Mouse (Mus musculus): ENCODE measurements around the gene Sik2. TPM values are rescaled to one million over a fixed set of nuclear protein-coding genes. Genes with fewer than 3 reads are reported as not detected.
A peak's percentile ranks its signal among the peaks of the same experiment; 100 is the strongest.

Gene Sik2
- total and polyA plus RNA-seq, 3 experiments: 7.5 to 12.1 TPM; not detected in 1

GRCm38 (mm10) chr9:50966277-50966676 lies 42.6 kb downstream of the Sik2 start:
- no peaks in the 10 kb centered on the region for H3K27me3 ChIP-seq (ENCODE audit: control insufficient read depth in 1 of 2, insufficient read depth in 2 of 2, low read length in 2 of 2)
- H3K9ac ChIP-seq (ENCODE audit: control insufficient read depth, low read depth, low read length, poor library complexity, severe bottlenecking): no peak overlapping the region
- peaks cover 0 to 39% of the 10 kb centered on the region in 2 experiments; a peak in 2 of 4 replicates for H3K36me3 ChIP-seq (ENCODE audit: control insufficient read depth in 1 of 2, insufficient read depth in 2 of 2, low read length in 2 of 2)
- no peak overlapping the region for H3K4me3 ChIP-seq (ENCODE audit: control insufficient read depth in 1 of 2, insufficient read depth in 1 of 2, low read depth in 2 of 2, low read length in 2 of 2)
- no peak overlapping the region for H3K27ac ChIP-seq (ENCODE audit: control insufficient read depth, low read depth, low read length)
- TF ChIP-seq CHD2 (IDR thresholded peaks at IDR 0.05; ENCODE audit: low read length) (no peak), GABPA (IDR thresholded peaks at IDR 0.05; ENCODE audit: low read depth, low read length) (no peak), MAZ (IDR thresholded peaks at IDR 0.05; ENCODE audit: low read depth, low read length) (no peak), ELF1 (IDR thresholded peaks at IDR 0.05; ENCODE audit: low read depth, low read length) (no peak), MEF2A (IDR thresholded peaks at IDR 0.05; ENCODE audit: extremely low read depth, insufficient replicate concordance, low read depth, low read length, poor library complexity, severe bottlenecking) (no peak), UBTF (IDR thresholded peaks at IDR 0.05; ENCODE audit: borderline replicate concordance, insufficient read depth, low read depth, low read length) (no peak), NELFE (IDR thresholded peaks at IDR 0.05; ENCODE audit: low read depth, low read length) (no peak), ZMIZ1 (IDR thresholded peaks at IDR 0.05; ENCODE audit: low read depth, low read length) (no peak), CHD1 (IDR thresholded peaks at IDR 0.05; ENCODE audit: low read depth, low read length) (no peak), TBP (IDR thresholded peaks at IDR 0.05; ENCODE audit: low read depth, low read length) (no peak), E2F4 (IDR thresholded peaks at IDR 0.05; ENCODE audit: borderline replicate concordance, low read depth, low read length) (no peak), USF2 (IDR thresholded peaks at IDR 0.05; ENCODE audit: borderline replicate concordance in 1 of 2, insufficient read depth in 1 of 2, low read depth in 1 of 2, low read length in 2 of 2) (no peak), RCOR1 (IDR thresholded peaks at IDR 0.05; ENCODE audit: low read depth, low read length) (no peak), GATA1 (IDR thresholded peaks at IDR 0.05; ENCODE audit: low read depth, low read length) (no peak), SIN3A (IDR thresholded peaks at IDR 0.05; ENCODE audit: low read length) (no peak), KAT2A (conservative IDR thresholded peaks at IDR 0.05; ENCODE audit: low read depth, low read length) (no peak), CTCF (IDR thresholded peaks at IDR 0.05 in 2 of 3, conservative IDR thresholded peaks at IDR 0.05 in 1 of 3; ENCODE audit: control insufficient read depth in 1 of 3, insufficient read depth in 1 of 3, low read depth in 2 of 3, low read length in 3 of 3, poor library complexity in 1 of 3, severe bottlenecking in 1 of 3) (no peak), POLR2A (IDR thresholded peaks at IDR 0.05; ENCODE audit: control insufficient read depth in 1 of 2, insufficient read depth in 1 of 2, low read depth in 1 of 2, low read length in 2 of 2, poor library complexity in 1 of 2) (no peak), MXI1 (IDR thresholded peaks at IDR 0.05; ENCODE audit: low read depth, low read length) (no peak)
- H3K79me2 ChIP-seq (ENCODE audit: control insufficient read depth, insufficient read depth, low read length, poor library complexity): peaks cover 6% of the 10 kb centered on the region
- peaks cover 21 to 32% of the 10 kb centered on the region in 2 experiments for H3K4me1 ChIP-seq (ENCODE audit: control insufficient read depth in 1 of 2, insufficient read depth in 2 of 2, low read length in 2 of 2)
- no peaks in the 10 kb centered on the region for H3K9me3 ChIP-seq (replicated peaks; ENCODE audit: insufficient read depth, low read length)
- DNase-seq (ENCODE audit: low read depth, low spot score): no peak

- Histone ChIP-seq H3K4me1 (ENCODE audit: control insufficient read depth in 1 of 2, insufficient read depth in 2 of 2, low read length in 2 of 2) (peaks cover 19 to 24% of the 10 kb centered on the region in 2 experiments), H3K27ac (ENCODE audit: control insufficient read depth, low read depth, low read length) (peak overlapping the region; percentile 57), H3K9me3 (replicated peaks; ENCODE audit: insufficient read depth, low read length) (no peaks in the 10 kb centered on the region), H3K79me2 (ENCODE audit: control insufficient read depth, insufficient read depth, low read length, poor library complexity) (peaks cover 8% of the 10 kb centered on the region), H3K27me3 (ENCODE audit: control insufficient read depth in 1 of 2, insufficient read depth in 2 of 2, low read length in 2 of 2) (no peaks in the 10 kb centered on the region), H3K4me3 (ENCODE audit: control insufficient read depth in 1 of 2, insufficient read depth in 1 of 2, low read depth in 2 of 2, low read length in 2 of 2) (no peak overlapping the region), H3K36me3 (ENCODE audit: control insufficient read depth in 1 of 2, insufficient read depth in 2 of 2, low read length in 2 of 2) (peaks cover 0 to 34% of the 10 kb centered on the region in 2 experiments; a peak in 2 of 4 replicates), H3K9ac (ENCODE audit: control insufficient read depth, low read depth, low read length, poor library complexity, severe bottlenecking) (peak overlapping the region; percentile 21; the same call in 1 of the 2 replicates)
- TF ChIP-seq TCF12 (IDR thresholded peaks at IDR 0.05; ENCODE audit: low read depth, low read length): no peak
- TF ChIP-seq MYC (IDR thresholded peaks at IDR 0.05; ENCODE audit: low read depth, low read length): no peak
- no peak for TF ChIP-seq SMC3 (IDR thresholded peaks at IDR 0.05; ENCODE audit: low read depth, low read length)
- no peak for TF ChIP-seq ELF1 (IDR thresholded peaks at IDR 0.05; ENCODE audit: low read depth, low read length)
- no peak for TF ChIP-seq CHD1 (IDR thresholded peaks at IDR 0.05; ENCODE audit: low read depth, low read length)
- no peak for TF ChIP-seq MEF2A (IDR thresholded peaks at IDR 0.05; ENCODE audit: extremely low read depth, insufficient replicate concordance, low read depth, low read length, poor library complexity, severe bottlenecking)
- TF ChIP-seq SIN3A (IDR thresholded peaks at IDR 0.05; ENCODE audit: low read length): no peak
- no peak for TF ChIP-seq ZNF384 (IDR thresholded peaks at IDR 0.05; ENCODE audit: low read depth, low read length)
- TF ChIP-seq UBTF (IDR thresholded peaks at IDR 0.05; ENCODE audit: borderline replicate concordance, insufficient read depth, low read depth, low read length): no peak
- no peak for TF ChIP-seq USF2 (IDR thresholded peaks at IDR 0.05; ENCODE audit: borderline replicate concordance in 1 of 2, insufficient read depth in 1 of 2, low read depth in 1 of 2, low read length in 2 of 2)
- no peak for TF ChIP-seq GATA1 (IDR thresholded peaks at IDR 0.05; ENCODE audit: low read depth, low read length)
- TF ChIP-seq MAFK (IDR thresholded peaks at IDR 0.05; ENCODE audit: borderline replicate concordance, low read depth, low read length): no peak
- no peak for TF ChIP-seq POLR2AphosphoS2 (IDR thresholded peaks at IDR 0.05; ENCODE audit: low read length)
- TF ChIP-seq MAZ (IDR thresholded peaks at IDR 0.05; ENCODE audit: low read depth, low read length): no peak
- no peak for TF ChIP-seq RAD21 (IDR thresholded peaks at IDR 0.05; ENCODE audit: low read depth, low read length)
- no peak for TF ChIP-seq ZC3H11A (IDR thresholded peaks at IDR 0.05; ENCODE audit: low read depth, low read length)
- TF ChIP-seq POLR2A (IDR thresholded peaks at IDR 0.05; ENCODE audit: control insufficient read depth in 1 of 2, insufficient read depth in 1 of 2, low read depth in 1 of 2, low read length in 2 of 2, poor library complexity in 1 of 2): no peak
- DNase-seq (ENCODE audit: low read depth, low spot score): peak; percentile 50
Measured at GRCm38 (mm10) chr9:50965392-50965791, 43.5 kb downstream of the Sik2 start.

Measured in MEL (cell line).